Mouse (Mus musculus) forebrain, postnatal 0 days (tissue): ENCODE data around the gene Atn1. TPM values are rescaled to one million over a fixed set of nuclear protein-coding genes. Genes with fewer than 3 reads are reported as not detected.

Experiments
- ATAC-seq: fragments of 200-750 bp; cut with Nextera tagmentation; 2 replicates; pipeline ENCODE4 v1.8.0; 2017; ENCODE audit warnings: mild to moderate bottlenecking, moderate library complexity
- DNase-seq: peaks from one replicate; pipeline ENCODE4 v3.0.0-alpha.2; 2015
- H3K27ac ChIP-seq: fragments of 300-500 bp; sonication (generic); 2 replicates; pipeline ENCODE4 v1.5.1; 2014; ENCODE audit warnings: low read depth, mild to moderate bottlenecking, antibody characterized with exemption, low read length, moderate library complexity, mixed read lengths
- H3K27me3 ChIP-seq: fragments of 300-500 bp; sonication (generic); 2 replicates; pipeline ENCODE4 v1.6.1; 2014; ENCODE audit warnings: mild to moderate bottlenecking, low read length, mixed read lengths; ENCODE audit not compliant: insufficient read depth
- H3K36me3 ChIP-seq: fragments of 300-500 bp; sonication (generic); 2 replicates; pipeline ENCODE4 v1.6.1; 2014; ENCODE audit warnings: mild to moderate bottlenecking, moderate library complexity; ENCODE audit not compliant: insufficient read depth
- H3K4me1 ChIP-seq: fragments of 300-500 bp; sonication (generic); 2 replicates; pipeline ENCODE4 v1.6.1; 2014; ENCODE audit warnings: antibody characterized with exemption; ENCODE audit not compliant: insufficient read depth
- H3K4me2 ChIP-seq: fragments of 300-500 bp; sonication (generic); 2 replicates; pipeline ENCODE4 v1.6.1; 2014; ENCODE audit warnings: low read depth, mild to moderate bottlenecking, moderate library complexity
- H3K4me3 ChIP-seq: fragments of 300-500 bp; sonication (generic); 2 replicates; pipeline ENCODE4 v1.5.1; 2014; ENCODE audit warnings: low read depth, low read length, mixed read lengths
- H3K9ac ChIP-seq: fragments of 300-500 bp; sonication (generic); 2 replicates; pipeline ENCODE4 v1.6.1; 2014; ENCODE audit warnings: mild to moderate bottlenecking
- H3K9me3 ChIP-seq: fragments of 300-500 bp; sonication (generic); 2 replicates; pipeline ENCODE4 v1.6.1; 2016; ENCODE audit warnings: low read length
- CTCF ChIP-seq: sonication (generic); IDR thresholded peaks from 2 replicates; pipeline ENCODE4 v1.5.1; 2016; ENCODE audit warnings: antibody characterized with exemption, control low read depth, low read depth
- WGBS: fragments of 180-500 bp; shearing (Covaris S2); extraction: QIAGEN DNeasy Blood & Tissue Kit; methylation state at CpG from one replicate; pipeline ENCODE4 v1.1.7; 2014; 5-methylcytosine and 5-hydroxymethylcytosine counted together
- polyA plus RNA-seq: library from polyadenylated mRNA; unstranded; fragments of >200 nt; fragmentation: Nextera tagmentation; extraction: Ambion mirVana; gene quantifications from 2 replicates; pipeline ENCODE4 v1.2.1, GENCODE M21; 2015
- total RNA-seq: library from RNA; depleted of rRNA; stranded (reverse); fragments of >200 nt; gene quantifications from 2 replicates; pipeline ENCODE4 v1.2.3, GENCODE M21; 2014

The Atn1 gene
- total and polyA plus RNA-seq, 2 experiments from 2014 or later, result 15.0 to 24.2 TPM

DNA sequence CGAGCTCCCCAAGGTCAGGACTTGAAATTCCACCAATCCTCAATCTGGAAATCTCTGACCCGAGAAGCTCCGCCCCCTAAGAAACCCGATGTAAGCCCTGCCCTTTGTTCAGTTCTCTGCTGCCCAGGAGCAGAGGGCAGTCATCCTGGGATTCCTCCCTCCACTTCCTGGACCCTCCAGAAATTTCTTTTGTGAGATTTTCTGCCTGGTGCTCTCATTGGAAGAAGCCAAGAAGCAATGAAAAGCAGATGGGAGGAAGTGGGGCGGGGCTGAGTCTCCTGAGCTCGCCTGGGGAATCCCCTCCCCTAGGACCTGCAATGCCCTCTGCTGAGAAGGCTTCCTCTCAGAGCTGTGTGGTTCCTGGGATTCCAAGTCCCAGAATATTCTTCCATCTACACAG lies 26.1 kb upstream of the Atn1 start:
- Histone ChIP-seq H3K9ac (no peak overlapping the region), H3K4me3 (no peak overlapping the region), H3K9me3 (no peaks in the 10 kb centered on the region), H3K27me3 (no peaks in the 10 kb centered on the region), H3K4me1 (peaks cover 2% of the 10 kb centered on the region; the same call in 1 of the 2 replicates), H3K4me2 (no peak overlapping the region), H3K36me3 (no peaks in the 10 kb centered on the region), H3K27ac (no peak overlapping the region)
- TF ChIP-seq CTCF, result no peak
- ATAC-seq, result 0 out of 2 replicates have a peak, but pooled peaks have one; percentile 12
- DNase-seq, result no peak
- 32% methylated on average over 6 of the region's 6 CpGs for WGBS

DNA sequence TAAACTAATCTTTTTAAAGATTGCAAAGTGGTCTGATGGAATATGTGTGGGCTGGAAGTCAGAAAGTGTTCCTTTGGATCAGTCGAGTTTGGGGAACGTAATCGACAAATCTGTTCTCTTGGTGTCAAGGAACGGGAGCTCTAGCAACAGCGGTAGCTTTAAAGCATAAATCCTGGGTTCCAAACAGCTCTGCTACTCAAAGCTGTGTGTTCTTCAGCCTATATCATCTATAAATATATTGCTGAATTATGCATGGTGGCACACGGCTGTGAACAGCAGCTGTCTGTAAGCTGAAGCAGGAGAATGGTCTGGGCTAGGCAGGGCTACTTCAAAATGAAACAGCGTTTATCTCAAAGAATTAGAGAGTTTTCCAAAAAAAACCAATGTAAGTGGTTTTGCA lies 24.6 kb upstream of the Atn1 start:
- H3K4me3 ChIP-seq, result no peak overlapping the region
- H3K9ac ChIP-seq, result no peak overlapping the region
- H3K27ac ChIP-seq, result no peak overlapping the region
- no peaks in the 10 kb centered on the region for H3K9me3 ChIP-seq
- peaks cover 2% of the 10 kb centered on the region; the same call in 1 of the 2 replicates for H3K4me1 ChIP-seq
- 73% methylated on average over 7 of the region's 7 CpGs for WGBS
- no peaks in the 10 kb centered on the region for H3K27me3 ChIP-seq
- no peak for TF ChIP-seq CTCF
- H3K4me2 ChIP-seq, result no peak overlapping the region
- no peaks in the 10 kb centered on the region for H3K36me3 ChIP-seq
- DNase-seq, result no peak
- ATAC-seq, result no peak

DNA sequence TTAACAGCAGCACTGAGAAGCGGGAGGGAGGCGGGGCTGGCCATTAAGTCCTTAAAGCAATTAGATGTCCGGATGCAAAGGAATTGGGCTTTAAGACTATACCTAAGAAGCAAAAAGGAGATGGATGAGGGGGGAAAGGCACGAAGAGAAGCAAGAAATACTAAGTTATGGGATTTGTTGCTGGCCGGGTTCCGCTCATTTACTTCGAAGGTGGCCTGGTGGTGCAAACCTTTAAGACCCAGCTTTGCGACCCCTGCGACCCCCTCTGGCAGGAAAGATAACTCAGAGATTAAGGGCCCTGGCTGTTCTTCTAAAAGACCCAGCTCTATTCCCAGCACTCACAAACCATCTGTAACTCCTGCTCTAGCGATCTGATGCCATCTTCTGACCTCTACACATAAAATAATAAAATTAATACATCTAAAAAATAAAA lies 23.7 kb upstream of the Atn1 start:
- 4% methylated on average over 10 of the region's 10 CpGs for WGBS
- no peaks in the 10 kb centered on the region for H3K9me3 ChIP-seq
- no peaks in the 10 kb centered on the region for H3K36me3 ChIP-seq
- ATAC-seq, result no peak
- H3K27ac ChIP-seq, result no peak overlapping the region
- no peak for DNase-seq
- H3K4me1 ChIP-seq, result peaks cover 2% of the 10 kb centered on the region; the same call in 1 of the 2 replicates
- peak overlapping the region; percentile 26; the same call in 1 of the 2 replicates for H3K9ac ChIP-seq
- peak overlapping the region; percentile 28 for H3K4me3 ChIP-seq
- peak overlapping the region; percentile 44 for H3K4me2 ChIP-seq
- H3K27me3 ChIP-seq, result no peaks in the 10 kb centered on the region
- TF ChIP-seq CTCF, result peak; percentile 19; the same call in 1 of the 2 replicates

GRCm38 (mm10) chr6:124779222-124779983 lies 23.1 kb upstream of the Atn1 start, which contains the start of gene Lrrc23:
Gene Lrrc23, minus strand, starts transcription at chr6:124779727.
- Histone ChIP-seq H3K9me3 (no peaks in the 10 kb centered on the region), H3K4me2 (peak within 1 kb of the TSS; percentile 44), H3K4me1 (peaks cover 2% of the 10 kb centered on the region; the same call in 1 of the 2 replicates), H3K36me3 (no peaks in the 10 kb centered on the region), H3K9ac (peak within 1 kb of the TSS; percentile 26; the same call in 1 of the 2 replicates), H3K27me3 (no peaks in the 10 kb centered on the region), H3K4me3 (peak within 1 kb of the TSS; percentile 28), H3K27ac (no peak within 1 kb of the TSS)
- DNase-seq, result peak; percentile 77
- 4% methylated on average over 23 of the region's 23 CpGs for WGBS
- no peak for TF ChIP-seq CTCF
- peak; percentile 79 for ATAC-seq

DNA sequence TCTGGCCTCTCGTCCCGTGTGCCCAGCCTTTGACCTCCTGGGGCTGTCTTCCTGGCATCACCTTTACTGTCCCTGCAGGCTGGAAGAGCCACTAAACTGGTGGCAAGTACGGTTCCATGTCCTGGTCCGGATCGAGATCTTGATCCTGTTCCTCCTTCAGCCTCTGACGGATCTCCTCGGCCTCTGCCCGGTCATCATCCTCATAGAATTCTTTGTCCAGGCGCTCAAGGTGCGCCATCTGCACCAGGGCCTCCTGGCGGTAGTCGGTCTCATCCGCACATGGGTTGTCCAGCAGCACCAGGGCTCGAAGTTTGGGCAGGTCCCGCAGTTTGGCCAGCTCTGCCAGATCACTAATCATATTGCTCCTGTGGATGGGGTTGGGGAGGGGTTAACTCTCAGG lies 14.2 kb upstream of the Atn1 start:
- no peak overlapping the region for H3K4me2 ChIP-seq
- H3K9ac ChIP-seq, result no peak overlapping the region
- no peaks in the 10 kb centered on the region; the same call in 1 of the 2 replicates for H3K36me3 ChIP-seq
- no peak overlapping the region for H3K27ac ChIP-seq
- ATAC-seq (no peak), DNase-seq (no peak)
- no peaks in the 10 kb centered on the region for H3K27me3 ChIP-seq
- no peak for TF ChIP-seq CTCF
- H3K4me3 ChIP-seq, result no peak overlapping the region
- 89% methylated on average over 15 of the region's 15 CpGs for WGBS
- H3K9me3 ChIP-seq, result no peaks in the 10 kb centered on the region
- 0 out of 2 replicates have a peak, but pooled peaks cover 5% of the 10 kb centered on the region for H3K4me1 ChIP-seq

- no peaks in the 10 kb centered on the region for H3K9me3 ChIP-seq
- no peaks in the 10 kb centered on the region; the same call in 1 of the 2 replicates for H3K36me3 ChIP-seq
- H3K4me3 ChIP-seq, result peak overlapping the region; percentile 54
- H3K4me2 ChIP-seq, result peak overlapping the region; percentile 76
- ATAC-seq (no peak), DNase-seq (no peak)
- peak overlapping the region; percentile 47; the same call in 1 of the 2 replicates for H3K27ac ChIP-seq
- TF ChIP-seq CTCF, result no peak
- 0 out of 2 replicates have a peak, but pooled peaks cover 5% of the 10 kb centered on the region for H3K4me1 ChIP-seq
- H3K9ac ChIP-seq, result peak overlapping the region; percentile 67
- H3K27me3 ChIP-seq, result no peaks in the 10 kb centered on the region
- WGBS, result 70% methylated on average over 7 of the region's 7 CpGs
Observed at GRCm38 (mm10) chr6:124770013-124770412, 13.7 kb upstream of the Atn1 start.
